Mouse (Mus musculus) thymus, adult 2 months (tissue): ENCODE data around the gene Galnt12.

ENCODE experiments used
- CTCF ChIP-seq: fragments of 200-500 bp; IDR thresholded peaks from 2 replicates; pipeline ENCODE4 v1.5.1; 2012; ENCODE audit warnings: mild to moderate bottlenecking, control low read depth, low read length, moderate library complexity, borderline replicate concordance; ENCODE audit not compliant: control insufficient read depth, poor library complexity, insufficient read depth; ENCODE audit errors: extremely low read depth
- POLR2A ChIP-seq: fragments of 200-500 bp; IDR thresholded peaks from 2 replicates; pipeline ENCODE4 v1.6.1; 2012; ENCODE audit warnings: mild to moderate bottlenecking, low read length, control low read depth, moderate library complexity; ENCODE audit not compliant: control insufficient read depth, poor library complexity, insufficient read depth; ENCODE audit errors: extremely low read depth

- TF ChIP-seq CTCF = no peak
- no peak for TF ChIP-seq POLR2A
These were observed 38.7 kb downstream of the Galnt12 start for GRCm38 (mm10) chr4:47130111-47131050.
